ENCODE assay signal across 8 mouse cellular contexts in the genomic region with DNA sequence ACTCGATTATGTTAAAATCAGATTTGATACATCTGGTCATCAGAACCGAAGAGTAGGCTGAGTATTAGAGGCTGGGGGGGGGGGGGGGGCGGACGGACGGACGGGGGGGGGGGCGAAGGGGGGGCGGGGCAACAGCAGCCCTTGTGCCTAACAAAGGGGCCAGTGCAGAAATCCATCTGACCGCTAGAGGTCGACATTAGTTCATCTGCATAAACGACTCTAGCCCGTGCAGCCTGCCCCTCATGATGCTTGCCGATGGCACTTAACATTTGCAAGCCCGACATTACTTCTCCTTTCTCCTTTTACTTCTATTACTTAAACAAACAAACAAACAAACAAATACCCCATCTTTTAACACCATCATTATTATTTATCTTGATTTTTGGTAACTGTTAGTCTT. TPM values are rescaled to one million over a fixed set of nuclear protein-coding genes. Genes with fewer than 3 reads are reported as not detected.
A peak's percentile ranks its signal among the peaks of the same experiment; 100 is the strongest.
DNase-seq lines count a peak whose midpoint lies in the region; ATAC-seq and TF ChIP-seq lines count a peak whose summit lies in the region.

No protein-coding gene starts in this region.

- no peak overlapping the region for H3K9ac ChIP-seq in CH12.LX (ENCODE audit: insufficient read depth, low read depth)

- no peak for TF ChIP-seq POLR2A in CH12.LX (IDR thresholded peaks at IDR 0.05; ENCODE audit: low read depth, low read length)
- no peak for TF ChIP-seq POLR2A in lung, adult 2 months (IDR thresholded peaks at IDR 0.05; ENCODE audit: borderline replicate concordance, extremely low read depth, low read depth, low read length)

- no peak overlapping the region for H3K4me2 ChIP-seq in CH12.LX (ENCODE audit: insufficient read depth, low read depth, poor library complexity, severe bottlenecking)

- no peak overlapping the region for H3K4me3 ChIP-seq in CH12.LX (replicated peaks in 1 of 3; ENCODE audit: low read depth in 2 of 3, low read length in 2 of 3, poor library complexity in 1 of 3)
- H3K4me3 ChIP-seq in embryonic facial prominence, embryonic 10.5 days, result peak overlapping the region; percentile 34; the same call in 1 of the 2 replicates
- no peak overlapping the region for H3K4me3 ChIP-seq in lung, adult 2 months (replicated peaks; ENCODE audit: extremely low read depth, low read depth, low read length)

- peak; percentile 51; the same call in 1 of the 2 replicates for ATAC-seq in neutrophil, adult 5-6 weeks (ENCODE audit: extremely low read depth, insufficient number of reproducible peaks, low FRiP score, poor library complexity, severe bottlenecking)

- dilution Hi-C loops in CH12.LX (cut with MboI; ENCODE audit: extremely low pct_ligation_motif_present, extremely low pct_unique_long_range_greater_than_20kb, low sequenced_read_pairs), result no loop called here

- no peaks in the 10 kb centered on the region for H3K4me1 ChIP-seq in CH12.LX (ENCODE audit: control insufficient read depth in 1 of 2, insufficient read depth in 2 of 2)
- H3K4me1 ChIP-seq in embryonic facial prominence, embryonic 10.5 days, result no peaks in the 10 kb centered on the region
- peaks cover 2% of the 10 kb centered on the region; the same call in 1 of the 2 replicates for H3K4me1 ChIP-seq in lung, adult 2 months (ENCODE audit: control insufficient read depth, insufficient read depth, low read length)

- peak; percentile 82 for TF ChIP-seq RAD21 in CH12.LX (IDR thresholded peaks at IDR 0.05; ENCODE audit: low read depth, low read length)

- no peaks in the 10 kb centered on the region for H3K36me3 ChIP-seq in CH12.LX (replicated peaks in 1 of 2; ENCODE audit: control insufficient read depth in 1 of 2, insufficient read depth in 1 of 2, low read length in 1 of 2)
- H3K36me3 ChIP-seq in embryonic facial prominence, embryonic 10.5 days (replicated peaks), result no peaks in the 10 kb centered on the region

- TF ChIP-seq EP300 in CH12.LX (IDR thresholded peaks at IDR 0.05; ENCODE audit: low read length), result no peak

- intact Hi-C loops in heart, postnatal 14 days (cut with DNase I), result loop anchor here (2.0 kb wide), 1 partner anchor 244 kb away; no protein-coding TSS in a partner anchor

- peak; percentile 84 for DNase-seq in CH12.LX (ENCODE audit: extremely low read depth)
- peak; percentile 29 for DNase-seq in adrenal gland, adult 8-10 months
- DNase-seq in embryonic facial prominence, embryonic 10.5 days (ENCODE audit: low spot score), result peak; percentile 80
- DNase-seq in heart, postnatal 14 days, result peak; percentile 49 to 73
- DNase-seq in kidney, postnatal 25 days, result peak; percentile 75 to 86
- no peak for DNase-seq in lung, adult 2 months
- DNase-seq in urinary bladder, postnatal 36 days (ENCODE audit: low spot score in 2 of 2), result peak; percentile 28 to 47

- H3K79me2 ChIP-seq in CH12.LX (replicated peaks; ENCODE audit: control insufficient read depth, extremely low read depth, insufficient read depth, poor library complexity, severe bottlenecking), result no peaks in the 10 kb centered on the region

- in situ Hi-C loops in CH12.LX (cut with MboI; ENCODE audit: low pct_ligation_motif_present, low pct_unique_long_range_greater_than_20kb, low sequenced_read_pairs), result no loop called here

- TF ChIP-seq CTCF in CH12.LX (conservative IDR thresholded peaks at IDR 0.05 in 1 of 2, IDR thresholded peaks at IDR 0.05 in 1 of 2; ENCODE audit: low read depth in 2 of 2, low read length in 2 of 2), result peak; percentile 83 to 85
- TF ChIP-seq CTCF in lung, adult 2 months (IDR thresholded peaks at IDR 0.05; ENCODE audit: insufficient read depth, low read length), result peak; percentile 86

- no peaks in the 10 kb centered on the region for H3K27me3 ChIP-seq in CH12.LX (replicated peaks)
- peaks cover 24% of the 10 kb centered on the region for H3K27me3 ChIP-seq in embryonic facial prominence, embryonic 10.5 days (replicated peaks; ENCODE audit: low read depth, poor library complexity, severe bottlenecking)

- no peak overlapping the region for H3K27ac ChIP-seq in CH12.LX (ENCODE audit: insufficient read depth, low read depth)
- H3K27ac ChIP-seq in embryonic facial prominence, embryonic 10.5 days (replicated peaks), result no peak overlapping the region

- H3K9me3 ChIP-seq in CH12.LX (replicated peaks; ENCODE audit: low read length), result no peaks in the 10 kb centered on the region
- H3K9me3 ChIP-seq in embryonic facial prominence, embryonic 10.5 days, result no peaks in the 10 kb centered on the region

- whole genome bisulfite sequencing in embryonic facial prominence, embryonic 10.5 days, result 4% methylated on average over 14 of the region's 14 CpGs
- WGBS in lung, adult 2 months, result 4% methylated on average over 8 of the region's 14 CpGs

TF ChIP-seq in CH12.LX, 34 proteins besides CTCF, POLR2A, EP300 and RAD21:
- no peak for TF ChIP-seq MAX (IDR thresholded peaks at IDR 0.05; ENCODE audit: low read length)
- no peak for TF ChIP-seq MAFK (IDR thresholded peaks at IDR 0.05; ENCODE audit: insufficient replicate concordance, low read length)
- TF ChIP-seq SMC3 (IDR thresholded peaks at IDR 0.05; ENCODE audit: low read depth, low read length), result peak; percentile 81
- peak; percentile 38; the same call in 1 of the 2 replicates for TF ChIP-seq ZC3H11A (IDR thresholded peaks at IDR 0.05; ENCODE audit: low read depth, low read length)
- no peak for TF ChIP-seq MXI1 (IDR thresholded peaks at IDR 0.05; ENCODE audit: low read depth, low read length)
- TF ChIP-seq USF2 (conservative IDR thresholded peaks at IDR 0.05; ENCODE audit: low read depth, low read length), result no peak
- no peak; the same call in 1 of the 2 replicates for TF ChIP-seq IRF4 (IDR thresholded peaks at IDR 0.05; ENCODE audit: low read depth, low read length)
- TF ChIP-seq SIN3A (IDR thresholded peaks at IDR 0.05; ENCODE audit: low read length), result no peak
- no peak for TF ChIP-seq JUN (IDR thresholded peaks at IDR 0.05; ENCODE audit: insufficient read depth, low read depth, low read length)
- TF ChIP-seq ZNF384 (IDR thresholded peaks at IDR 0.05; ENCODE audit: low read depth, low read length), result no peak
- TF ChIP-seq MAZ (IDR thresholded peaks at IDR 0.05; ENCODE audit: low read depth, low read length), result 0 out of 2 replicates have a peak, but pooled peaks have one; percentile 31
- no peak for TF ChIP-seq NELFE (IDR thresholded peaks at IDR 0.05; ENCODE audit: low read depth, low read length)
- TF ChIP-seq USF1 (IDR thresholded peaks at IDR 0.05; ENCODE audit: low read depth, low read length), result no peak
- peak; percentile 57; the same call in 1 of the 2 replicates for TF ChIP-seq BHLHE40 (IDR thresholded peaks at IDR 0.05; ENCODE audit: low read depth, low read length)
- TF ChIP-seq TBP (conservative IDR thresholded peaks at IDR 0.05; ENCODE audit: low read depth, low read length), result no peak
- TF ChIP-seq POLR2AphosphoS2 (IDR thresholded peaks at IDR 0.05; ENCODE audit: low read depth, low read length), result no peak
- TF ChIP-seq NRF1 (IDR thresholded peaks at IDR 0.05; ENCODE audit: low read depth, low read length), result no peak
- no peak for TF ChIP-seq ZMIZ1 (IDR thresholded peaks at IDR 0.05; ENCODE audit: low read depth, low read length)
- no peak for TF ChIP-seq ELF1 (IDR thresholded peaks at IDR 0.05; ENCODE audit: low read depth, low read length)
- TF ChIP-seq GABPA (IDR thresholded peaks at IDR 0.05; ENCODE audit: insufficient replicate concordance, low read depth, low read length), result no peak
- TF ChIP-seq HCFC1 (IDR thresholded peaks at IDR 0.05; ENCODE audit: low read depth, low read length), result no peak
- TF ChIP-seq TCF12 (IDR thresholded peaks at IDR 0.05; ENCODE audit: low read depth, low read length), result no peak
- TF ChIP-seq JUND (conservative IDR thresholded peaks at IDR 0.05; ENCODE audit: low read depth, low read length), result no peak
- TF ChIP-seq CHD2 (IDR thresholded peaks at IDR 0.05; ENCODE audit: low read length), result no peak
- no peak for TF ChIP-seq ZKSCAN1 (IDR thresholded peaks at IDR 0.05; ENCODE audit: borderline replicate concordance, low read depth, low read length)

RNA-seq across cellular contexts. Expression of gene Anapc4, which starts 45.0 kb away (rescaled TPM):
- total RNA-seq in CH12.LX (2012; rRNA removed) (66.4 and 76.6 TPM in 2 replicates), CH12.LX (2014; rRNA removed) (85.6 and 110 TPM in 2 replicates)
- polyA plus RNA-seq in CH12.LX (2012; ENCODE audit: insufficient read length, low read depth), result 87.0 and 115 TPM in 2 replicates
- 10 to 100 TPM; 54.9 to 94.2 (median 76.5) TPM for total RNA-seq in adrenal gland, adult 8-10 months (2022)
- 124 and 125 TPM in 2 replicates for polyA plus RNA-seq in embryonic facial prominence, embryonic 10.5 days (2016; fragmentation: Nextera tagmentation; extraction: Ambion mirVana)
- 10 to 100 TPM; 39.1 to 43.4 TPM for total RNA-seq in heart, postnatal 14 days (2021)
- polyA plus RNA-seq in lung, adult 2 months (2012; rRNA removed), result 13.7 and 29.9 TPM in 2 replicates
- total RNA-seq in neutrophil, adult 5-6 weeks (2017), result 92.9 and 106 TPM in 2 replicates
